Mouse (Mus musculus) liver, postnatal 0 days (tissue): ENCODE measurements at regions not wholly inside any gene's neighbourhood (a gene's known extent, or its start where the extent isn't known, plus 50 kb on each side); places are given as distances from the start of the nearest gene placed in this dataset.

Experiments
- ATAC-seq: fragments of 200-750 bp; cut with Nextera tagmentation; 2 replicates; pipeline ENCODE4 v1.8.0; 2017; ENCODE audit warnings: mild to moderate bottlenecking, moderate library complexity
- DNase-seq: peaks from one replicate; pipeline ENCODE4 v3.0.0-alpha.2; 2016
- H3K27ac ChIP-seq: fragments of 300-500 bp; sonication (generic); 2 replicates; pipeline ENCODE4 v1.5.1; 2014; ENCODE audit warnings: antibody characterized with exemption, moderate library complexity, mild to moderate bottlenecking, low read depth
- H3K27me3 ChIP-seq: fragments of 300-500 bp; sonication (generic); 2 replicates; pipeline ENCODE4 v1.6.1; 2014; ENCODE audit warnings: low read length, control low read depth, mixed read lengths; ENCODE audit not compliant: insufficient read depth
- H3K36me3 ChIP-seq: fragments of 300-500 bp; sonication (generic); replicated peaks from 2 replicates; pipeline ENCODE4 v1.6.1; 2014; ENCODE audit warnings: mild to moderate bottlenecking, control low read depth, low read length, moderate library complexity, mixed read lengths; ENCODE audit not compliant: insufficient read depth
- H3K4me1 ChIP-seq: fragments of 300-500 bp; sonication (generic); 2 replicates; pipeline ENCODE4 v1.6.1; 2014; ENCODE audit warnings: antibody characterized with exemption, mild to moderate bottlenecking, control low read depth; ENCODE audit not compliant: insufficient read depth
- H3K4me2 ChIP-seq: fragments of 300-500 bp; sonication (generic); 2 replicates; pipeline ENCODE4 v1.6.1; 2014; ENCODE audit warnings: low read depth, mild to moderate bottlenecking, low read length, moderate library complexity, mixed read lengths
- H3K4me3 ChIP-seq: fragments of 300-500 bp; sonication (generic); 2 replicates; pipeline ENCODE4 v1.5.1; 2014; ENCODE audit warnings: low read depth, low read length
- H3K9ac ChIP-seq: fragments of 300-500 bp; sonication (generic); replicated peaks from 2 replicates; pipeline ENCODE4 v1.6.1; 2014; ENCODE audit warnings: mild to moderate bottlenecking, moderate library complexity
- H3K9me3 ChIP-seq: fragments of 300-500 bp; sonication (generic); 2 replicates; pipeline ENCODE4 v1.6.1; 2016; ENCODE audit warnings: mild to moderate bottlenecking, control low read depth, low read length, mixed read lengths
- CTCF ChIP-seq: sonication (generic); IDR thresholded peaks from 2 replicates; pipeline ENCODE4 v1.5.1; 2016; ENCODE audit warnings: antibody characterized with exemption, low read depth
- EP300 ChIP-seq: IDR thresholded peaks from 2 replicates; pipeline ENCODE4 v1.6.1; 2016; ENCODE audit warnings: antibody characterized with exemption, low read depth, mild to moderate bottlenecking
- WGBS: fragments of 180-500 bp; shearing (Covaris S2); extraction: QIAGEN DNeasy Blood & Tissue Kit; methylation state at CpG from one replicate; pipeline ENCODE4 v1.1.7; 2014; ENCODE audit not compliant: insufficient replicate concordance; 5-methylcytosine and 5-hydroxymethylcytosine counted together

DNA sequence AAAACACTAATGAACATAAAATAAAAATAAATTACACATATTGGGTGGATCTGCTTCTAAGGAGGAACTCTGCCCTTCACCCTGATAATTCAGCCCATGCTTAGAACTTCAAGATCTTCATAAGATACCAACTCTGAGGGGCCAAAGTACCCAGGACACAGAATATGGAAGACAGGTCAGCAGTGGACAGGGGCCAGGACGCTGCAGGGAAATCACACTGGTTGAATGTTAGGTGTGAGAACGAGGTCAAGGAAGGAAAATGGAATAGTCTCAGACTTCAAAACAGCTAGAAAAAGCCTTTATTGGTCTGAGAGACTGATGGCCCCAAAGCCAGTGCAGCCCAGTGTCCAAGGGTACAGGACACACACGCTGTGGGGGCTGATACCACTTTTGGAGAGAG lies 50.5 kb upstream of the Hs6st1 start:
- Histone ChIP-seq H3K27me3 (no peaks in the 10 kb centered on the region), H3K9ac (no peak overlapping the region), H3K36me3 (no peaks in the 10 kb centered on the region), H3K4me3 (no peak overlapping the region), H3K4me1 (no peaks in the 10 kb centered on the region), H3K27ac (no peak overlapping the region), H3K4me2 (no peak overlapping the region), H3K9me3 (no peaks in the 10 kb centered on the region)
- no peak for ATAC-seq
- TF ChIP-seq CTCF (no peak), EP300 (no peak)
- 67% methylated on average over 3 of the region's 3 CpGs for WGBS
- DNase-seq = no peak
